Mouse (Mus musculus): ENCODE results near the gene Adamts17.

GRCm38 (mm10) chr7:66812289-66812688, 27.2 kb upstream of the Adamts17 start:
- TF ChIP-seq CTCF (IDR thresholded peaks at IDR 0.05; ENCODE audit: low read depth, low read length): no peak
- no peak for TF ChIP-seq POLR2A (IDR thresholded peaks at IDR 0.05; ENCODE audit: insufficient read depth, low read length)
- no peak for TF ChIP-seq EP300 (IDR thresholded peaks at IDR 0.05; ENCODE audit: insufficient read depth, low read depth, low read length)

Measured in ES-Bruce4 (cell line).